Mouse (Mus musculus) embryonic facial prominence, embryonic 11.5 days (tissue): ENCODE measurements at regions not wholly inside any gene's neighbourhood (a gene's known extent, or its start where the extent isn't known, plus 50 kb on each side); places are given as distances from the start of the nearest gene placed in this dataset.

Experiments
- ATAC-seq: fragments of 200-750 bp; cut with Nextera tagmentation; replicated peaks from 2 replicates; pipeline ENCODE4 v1.8.0; 2017; ENCODE audit warnings: low read depth; ENCODE audit not compliant: insufficient number of reproducible peaks, low FRiP score, low TSS enrichment
- DNase-seq: peaks from one replicate; pipeline ENCODE4 v3.0.0-alpha.2; 2015; ENCODE audit warnings: low spot score
- H3K27ac ChIP-seq: fragments of 300-500 bp; sonication (generic); replicated peaks from 2 replicates; pipeline ENCODE4 v1.5.1; 2014; ENCODE audit warnings: mild to moderate bottlenecking, low read depth, low read length, control low read depth
- H3K27me3 ChIP-seq: fragments of 300-500 bp; sonication (generic); 2 replicates; pipeline ENCODE4 v1.6.1; 2014; ENCODE audit warnings: mild to moderate bottlenecking, low read length, moderate library complexity, mixed read lengths; ENCODE audit not compliant: control insufficient read depth, insufficient read depth
- H3K36me3 ChIP-seq: fragments of 300-500 bp; sonication (generic); replicated peaks from 2 replicates; pipeline ENCODE4 v1.6.1; 2014; ENCODE audit warnings: low read depth, mild to moderate bottlenecking, low read length, moderate library complexity, mixed read lengths; ENCODE audit not compliant: control insufficient read depth, insufficient read depth
- H3K4me1 ChIP-seq: fragments of 300-500 bp; sonication (generic); 2 replicates; pipeline ENCODE4 v1.6.1; 2014; ENCODE audit warnings: low read length, mixed read lengths; ENCODE audit not compliant: control insufficient read depth, insufficient read depth
- H3K4me2 ChIP-seq: fragments of 300-500 bp; sonication (generic); 2 replicates; pipeline ENCODE4 v1.6.1; 2014; ENCODE audit warnings: low read depth, mild to moderate bottlenecking, control low read depth, low read length, moderate library complexity
- H3K4me3 ChIP-seq: fragments of 300-500 bp; sonication (generic); 2 replicates; pipeline ENCODE4 v1.5.1; 2014; ENCODE audit warnings: low read depth, low read length, control low read depth
- H3K9ac ChIP-seq: fragments of 300-500 bp; sonication (generic); replicated peaks from 2 replicates; pipeline ENCODE4 v1.6.1; 2014; ENCODE audit warnings: mild to moderate bottlenecking, control low read depth, low read length
- H3K9me3 ChIP-seq: fragments of 300-500 bp; sonication (generic); replicated peaks from 2 replicates; pipeline ENCODE4 v1.6.1; 2016; ENCODE audit warnings: mild to moderate bottlenecking, low read length, inconsistent platforms, mixed read lengths; ENCODE audit not compliant: control insufficient read depth
- WGBS: fragments of 180-500 bp; shearing (Covaris S2); extraction: QIAGEN DNeasy Blood & Tissue Kit; methylation state at CpG from one replicate; pipeline ENCODE4 v1.1.7; 2014; 5-methylcytosine and 5-hydroxymethylcytosine counted together

DNA sequence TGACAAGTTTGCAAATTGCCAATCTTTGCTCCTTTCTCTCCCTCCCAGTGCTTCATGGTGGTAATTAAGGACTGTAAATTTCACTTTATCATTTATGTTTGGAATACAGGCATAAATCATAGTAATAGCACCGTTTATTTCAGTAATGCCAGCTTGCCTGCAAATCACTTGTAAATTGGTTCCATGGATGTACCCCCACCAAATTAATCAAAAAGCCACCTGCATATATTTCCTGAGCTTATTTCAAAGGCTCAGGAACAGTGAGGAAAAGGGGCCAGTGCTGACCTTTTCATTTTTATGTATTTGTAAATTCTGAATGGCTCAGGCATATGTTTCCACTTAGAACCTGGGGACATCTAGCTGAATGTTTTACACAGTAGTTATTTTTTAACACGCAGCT, 115.0 kb downstream of the D3Ertd751e start:
- WGBS: 64% methylated on average over 2 of the region's 2 CpGs
- no peak overlapping the region for H3K4me2 ChIP-seq

GRCm38 (mm10) chr3:41862674-41863073, 120.3 kb downstream of the D3Ertd751e start:
- DNase-seq: peak; percentile 8
- no peak overlapping the region for H3K4me3 ChIP-seq
- no peaks in the 10 kb centered on the region for H3K27me3 ChIP-seq
- no peak overlapping the region for H3K9ac ChIP-seq
- ATAC-seq: no peak
- H3K4me1 ChIP-seq: no peaks in the 10 kb centered on the region
- H3K4me2 ChIP-seq: no peak overlapping the region
- no peaks in the 10 kb centered on the region for H3K9me3 ChIP-seq
- H3K27ac ChIP-seq: no peak overlapping the region
- H3K36me3 ChIP-seq: no peaks in the 10 kb centered on the region

More for the DNA sequence above, 115.0 kb downstream of the D3Ertd751e start:
- Histone ChIP-seq H3K9me3 (no peaks in the 10 kb centered on the region), H3K9ac (no peak overlapping the region), H3K27me3 (no peaks in the 10 kb centered on the region), H3K36me3 (no peaks in the 10 kb centered on the region), H3K4me3 (no peak overlapping the region), H3K27ac (no peak overlapping the region), H3K4me1 (no peaks in the 10 kb centered on the region)
- peak; percentile 16 for DNase-seq
- no peak for ATAC-seq

- Histone ChIP-seq H3K27me3 (no peaks in the 10 kb centered on the region), H3K27ac (no peak overlapping the region), H3K4me3 (no peak overlapping the region), H3K4me1 (no peaks in the 10 kb centered on the region), H3K4me2 (no peak overlapping the region), H3K9me3 (no peaks in the 10 kb centered on the region), H3K9ac (no peak overlapping the region), H3K36me3 (no peaks in the 10 kb centered on the region)
- no peak for DNase-seq
- no peak for ATAC-seq
- 84% methylated on average over 6 of the region's 6 CpGs for WGBS
Measured at GRCm38 (mm10) chr3:41908952-41909351, 166.5 kb downstream of the D3Ertd751e start.

DNA sequence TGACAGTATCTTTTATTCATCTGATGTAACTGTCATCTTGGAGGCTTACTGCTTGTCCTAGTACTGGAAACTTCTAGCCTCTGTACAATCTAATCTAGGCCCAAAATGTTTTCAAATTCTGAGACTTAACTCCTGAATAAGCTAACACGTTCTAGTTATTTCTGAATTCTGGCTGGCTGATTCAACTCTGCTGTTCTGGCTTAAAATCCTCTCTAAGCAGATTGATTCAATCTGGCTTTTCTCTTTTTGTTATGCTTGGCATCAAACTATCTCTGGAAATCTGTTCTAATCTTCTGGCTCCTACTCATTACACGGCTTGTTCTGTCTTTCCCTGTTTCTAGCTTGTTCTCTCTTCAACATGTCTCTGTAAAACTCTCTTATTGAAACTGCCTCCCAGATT, 170.8 kb downstream of the D3Ertd751e start:
- no peaks in the 10 kb centered on the region for H3K27me3 ChIP-seq
- ATAC-seq (no peak), DNase-seq (no peak)
- no peak overlapping the region for H3K4me2 ChIP-seq
- 83% methylated on average over 2 of the region's 2 CpGs for WGBS
- no peaks in the 10 kb centered on the region for H3K4me1 ChIP-seq
- no peak overlapping the region for H3K4me3 ChIP-seq
- H3K9me3 ChIP-seq: no peaks in the 10 kb centered on the region
- no peak overlapping the region for H3K27ac ChIP-seq
- H3K36me3 ChIP-seq: no peaks in the 10 kb centered on the region
- H3K9ac ChIP-seq: no peak overlapping the region

- DNase-seq: no peak
- 67% methylated on average over 4 of the region's 4 CpGs for WGBS
Measured at GRCm38 (mm10) chr3:41939843-41940242, 197.4 kb downstream of the D3Ertd751e start.

GRCm38 (mm10) chr3:41942964-41943363, 200.6 kb downstream of the D3Ertd751e start:
- no peaks in the 10 kb centered on the region for H3K27me3 ChIP-seq
- no peaks in the 10 kb centered on the region for H3K4me1 ChIP-seq
- H3K27ac ChIP-seq: no peak overlapping the region
- H3K4me3 ChIP-seq: no peak overlapping the region
- no peak overlapping the region for H3K4me2 ChIP-seq
- 56% methylated on average over 6 of the region's 6 CpGs for WGBS
- ATAC-seq (no peak), DNase-seq (no peak)
- H3K36me3 ChIP-seq: no peaks in the 10 kb centered on the region
- H3K9ac ChIP-seq: no peak overlapping the region
- H3K9me3 ChIP-seq: no peaks in the 10 kb centered on the region

More at GRCm38 (mm10) chr3:41939843-41940242, 197.4 kb downstream of the D3Ertd751e start:
- Histone ChIP-seq H3K9ac (no peak overlapping the region), H3K9me3 (no peaks in the 10 kb centered on the region), H3K27me3 (no peaks in the 10 kb centered on the region), H3K4me3 (no peak overlapping the region), H3K4me2 (no peak overlapping the region), H3K36me3 (no peaks in the 10 kb centered on the region), H3K4me1 (no peaks in the 10 kb centered on the region), H3K27ac (no peak overlapping the region)
- no peak for ATAC-seq

- H3K27me3 ChIP-seq: no peaks in the 10 kb centered on the region
- no peak overlapping the region for H3K9ac ChIP-seq
- H3K36me3 ChIP-seq: no peaks in the 10 kb centered on the region
- H3K9me3 ChIP-seq: no peaks in the 10 kb centered on the region
- no peak overlapping the region for H3K4me3 ChIP-seq
- H3K4me2 ChIP-seq: no peak overlapping the region
- H3K4me1 ChIP-seq: no peaks in the 10 kb centered on the region
- no peak for DNase-seq
- ATAC-seq: no peak
- 76% methylated on average over 2 of the region's 2 CpGs for WGBS
- no peak overlapping the region for H3K27ac ChIP-seq
Measured at GRCm38 (mm10) chr3:41949404-41949803, 207.0 kb downstream of the D3Ertd751e start.

DNA sequence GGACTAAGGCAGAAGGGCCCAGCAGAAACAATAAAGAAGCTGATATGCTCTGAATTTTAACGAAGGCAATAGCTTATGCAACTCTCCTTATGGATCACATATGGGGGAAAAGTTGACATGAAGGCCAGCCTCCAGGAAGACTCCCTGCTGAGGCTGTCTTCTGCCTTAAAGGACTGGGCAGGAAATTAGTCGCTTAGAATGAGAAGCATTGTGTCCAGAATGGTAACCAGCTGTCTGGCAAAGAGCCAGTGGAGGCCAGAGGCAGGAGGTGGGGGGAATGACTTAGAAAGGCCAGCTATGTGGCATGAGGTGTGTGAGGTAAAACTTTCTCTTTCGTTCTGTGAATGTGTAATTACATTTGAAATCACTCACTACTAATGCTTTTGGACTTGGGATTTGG, 215.0 kb downstream of the D3Ertd751e start:
- H3K4me2 ChIP-seq: no peak overlapping the region
- ATAC-seq: no peak

More for the DNA sequence above, 215.0 kb downstream of the D3Ertd751e start:
- Histone ChIP-seq H3K36me3 (no peaks in the 10 kb centered on the region), H3K4me3 (no peak overlapping the region), H3K4me1 (no peaks in the 10 kb centered on the region), H3K27me3 (no peaks in the 10 kb centered on the region), H3K27ac (no peak overlapping the region), H3K9ac (no peak overlapping the region), H3K9me3 (no peaks in the 10 kb centered on the region)
- DNase-seq: peak; percentile 51
- WGBS: 26% methylated on average over 3 of the region's 3 CpGs
